Mouse (Mus musculus) gastrocnemius, adult 18-20 months (tissue): ENCODE data around the gene Apol9b. TPM values are rescaled to one million over a fixed set of nuclear protein-coding genes. Genes with fewer than 3 reads are reported as not detected.

Source experiments
- DNase-seq: peaks from one replicate; pipeline ENCODE4 v3.0.0; 2021; ENCODE audit warnings: low spot score
- total RNA-seq, 2 experiments: library from RNA; stranded (reverse); gene quantifications; 2 replicates each; pipeline ENCODE4 v1.2.3; 2021

Gene Apol9b
- total RNA-seq, 2 experiments from 2014 or later: not detected

DNA sequence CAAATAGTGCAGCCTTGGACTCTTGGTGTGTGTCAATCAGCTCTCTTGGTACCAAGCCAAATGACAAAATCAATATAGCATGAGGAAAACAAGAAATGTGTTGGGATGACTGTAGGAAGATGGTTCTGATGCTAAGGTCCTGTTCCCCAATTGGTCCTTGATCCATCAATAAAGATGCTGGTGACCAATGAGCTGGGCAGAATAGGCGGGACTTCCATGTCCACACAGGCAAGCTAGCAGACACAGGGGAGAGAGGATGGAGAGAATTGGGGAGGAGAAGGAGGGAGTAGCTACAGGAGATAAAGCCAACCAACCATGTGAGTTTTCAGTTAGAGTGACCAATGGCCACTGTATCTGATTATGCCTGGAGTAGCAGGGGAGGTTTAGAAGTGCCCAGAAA lies 17.5 kb downstream of the Apol9b start:
- no peak for DNase-seq

DNA sequence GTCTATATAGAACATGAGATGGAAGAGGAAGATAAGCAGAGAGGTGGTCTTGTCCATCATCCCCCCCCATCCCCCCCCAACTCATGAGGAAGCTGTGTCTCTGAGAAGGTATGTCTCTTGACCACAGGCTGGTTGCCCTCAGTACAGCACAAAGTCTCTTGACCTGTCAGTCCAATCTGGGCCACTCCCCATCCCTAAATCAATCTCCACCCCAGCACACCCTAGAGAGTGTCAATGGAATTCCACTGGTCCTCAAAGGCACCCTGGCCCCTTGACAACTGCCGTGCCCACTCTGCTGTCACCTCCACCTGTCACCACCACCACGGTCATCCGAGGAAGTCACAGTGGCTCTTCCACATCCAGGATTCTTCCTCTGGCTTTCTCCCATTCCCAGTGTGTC lies 19.6 kb downstream of the Apol9b start:
- DNase-seq: no peak

DNA sequence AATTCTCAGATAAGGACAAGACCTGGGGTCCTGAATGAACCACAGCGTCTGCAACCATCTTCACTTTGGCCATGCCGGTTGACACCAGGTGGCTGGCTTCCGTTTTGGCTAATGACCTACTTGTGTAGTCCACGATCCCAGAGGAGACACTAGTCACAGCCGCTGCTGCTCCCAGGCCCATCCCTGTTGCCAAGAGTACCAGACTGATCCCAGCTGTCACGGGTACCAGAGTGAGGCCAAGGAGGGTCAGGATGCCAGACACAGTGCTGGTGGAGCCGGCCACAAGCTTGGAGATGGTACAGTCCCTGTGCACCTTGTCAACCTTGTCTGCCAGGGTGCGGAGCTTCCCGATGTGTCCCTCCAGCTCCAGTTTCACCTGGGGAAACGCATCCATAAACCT lies 20.9 kb downstream of the Apol9b start:
- no peak for DNase-seq

DNA sequence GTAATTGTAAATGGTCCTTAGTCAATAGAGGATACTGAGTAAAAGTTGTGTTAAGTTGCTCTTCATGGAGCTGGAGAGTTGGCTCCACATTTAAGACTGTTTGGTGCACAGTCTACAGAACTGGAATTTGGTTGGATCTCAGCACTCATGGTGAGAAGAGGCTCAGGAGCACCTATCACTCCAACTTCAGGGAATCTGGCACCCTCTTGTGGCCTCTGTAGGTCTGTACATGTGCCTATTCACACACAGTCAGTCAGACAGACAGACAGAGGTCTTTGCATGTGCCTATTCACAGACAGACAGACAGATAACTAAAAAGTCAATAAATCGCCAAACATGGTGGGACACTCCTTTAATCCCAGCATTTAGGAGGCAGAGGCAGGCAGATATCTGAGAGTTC lies 21.6 kb downstream of the Apol9b start:
- DNase-seq: peak; percentile 30

DNA sequence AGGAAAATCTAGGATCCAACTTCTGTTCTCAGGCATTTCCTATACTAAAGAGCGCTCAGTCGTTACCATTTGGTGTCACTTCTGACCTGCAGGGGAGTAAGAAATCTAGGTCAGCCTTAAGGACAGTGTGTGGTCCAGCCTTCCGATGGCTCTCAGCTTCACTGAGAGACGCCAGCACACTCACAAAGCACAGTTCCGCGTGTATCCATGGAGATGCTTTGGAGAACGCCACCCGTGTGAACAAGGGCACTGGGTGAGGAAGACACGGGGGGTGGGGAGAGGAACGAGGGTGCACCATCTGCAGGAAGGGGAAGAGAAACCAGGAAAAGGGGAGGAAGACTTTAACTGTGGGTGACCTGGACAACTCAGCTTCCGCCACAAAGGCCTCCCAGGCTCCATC lies 23.6 kb downstream of the Apol9b start:
- DNase-seq: no peak

DNA sequence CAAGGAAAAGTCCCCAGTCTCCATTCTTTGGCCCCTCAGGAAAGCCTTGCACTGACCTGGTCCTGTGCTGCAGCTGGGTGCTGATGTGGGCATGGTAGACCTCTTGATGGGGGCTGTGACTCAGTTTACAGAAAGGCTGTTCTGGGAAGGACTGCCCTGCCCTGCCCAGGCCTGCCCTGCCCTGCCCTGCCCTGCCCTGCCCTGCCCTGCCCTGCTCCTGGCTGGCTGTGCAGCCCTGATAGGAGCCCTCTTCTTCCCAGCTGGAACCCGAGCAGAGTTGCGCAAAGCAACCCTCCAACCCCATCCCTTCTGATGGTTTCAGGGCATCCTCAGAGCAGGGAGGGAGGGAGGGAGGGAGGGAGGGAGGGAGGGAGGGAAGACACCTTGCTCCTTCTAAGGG lies 26.3 kb downstream of the Apol9b start:
- DNase-seq: no peak

DNA sequence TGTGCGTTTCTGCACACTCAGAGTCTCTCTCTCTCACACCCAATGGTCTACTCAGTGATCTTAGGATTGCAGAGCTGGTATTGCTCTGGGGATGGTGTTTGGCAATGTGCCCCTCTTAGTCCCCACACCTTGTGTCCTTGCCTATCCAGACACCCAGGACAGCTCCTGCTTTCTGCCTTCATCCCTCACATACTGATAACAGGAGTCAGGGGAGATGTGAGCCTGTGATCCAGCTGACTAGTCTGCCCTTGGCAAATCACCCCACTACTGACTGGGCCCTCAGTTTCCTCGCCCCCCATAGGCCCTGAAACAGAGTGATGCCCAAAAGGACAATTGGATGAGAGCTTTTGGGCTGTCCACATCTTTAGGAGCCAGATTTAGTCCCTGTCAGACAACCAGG lies 27.2 kb downstream of the Apol9b start:
- no peak for DNase-seq

DNA sequence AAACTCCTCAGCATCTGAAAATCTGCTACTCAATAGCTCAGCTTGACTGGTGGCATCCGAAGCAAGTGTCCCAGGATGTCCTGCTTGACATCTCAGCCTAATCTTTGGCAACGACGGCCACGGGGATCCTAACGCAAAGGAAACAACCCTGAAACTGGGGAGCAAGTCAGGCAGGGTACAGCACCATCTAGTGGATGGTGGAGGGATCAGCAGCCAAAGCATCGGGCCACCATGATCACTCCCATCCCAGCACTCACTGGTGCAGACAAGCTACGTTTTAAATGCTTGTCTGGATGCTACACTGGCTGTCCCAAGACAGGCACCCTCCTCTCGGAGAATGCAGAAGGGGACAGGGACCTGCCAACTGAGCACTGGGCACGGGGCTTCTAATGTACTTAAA lies 28.0 kb downstream of the Apol9b start, which contains the start of gene Apol8:
TSS of gene Apol8 (minus strand) at position 156 of the 400 bp plus-strand sequence.
- peak; percentile 47 for DNase-seq

DNA sequence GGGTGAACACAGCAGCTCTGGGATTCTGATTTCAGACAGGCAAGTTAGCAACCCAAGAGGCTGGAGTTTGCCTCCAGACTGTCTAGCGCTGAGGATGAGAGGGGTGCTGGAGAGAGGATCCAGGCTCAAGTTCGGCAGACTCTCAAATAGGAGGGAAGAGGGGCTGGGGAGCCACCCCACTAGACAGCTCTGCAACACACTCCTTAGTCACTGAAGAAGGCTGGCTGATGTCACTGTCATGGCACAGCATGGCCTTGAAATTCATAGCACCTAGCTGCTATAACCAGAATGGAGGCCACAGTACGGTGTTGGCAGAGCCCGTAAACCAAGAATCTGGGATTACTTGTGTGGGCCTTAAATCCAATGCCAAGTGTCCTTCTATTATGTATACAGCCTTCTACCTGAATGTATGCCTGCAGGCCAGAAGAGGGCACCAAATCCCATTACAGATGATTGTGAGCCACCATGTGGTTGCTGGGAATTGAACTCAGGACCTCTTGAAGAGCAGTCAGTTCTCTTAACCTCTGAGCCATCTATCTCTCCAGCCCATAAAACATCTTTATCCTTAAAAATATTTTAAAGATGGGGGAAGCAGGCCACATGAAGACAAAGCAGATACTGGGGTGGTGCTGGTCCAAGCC lies 28.9 kb downstream of the Apol9b start:
- DNase-seq: no peak

DNA sequence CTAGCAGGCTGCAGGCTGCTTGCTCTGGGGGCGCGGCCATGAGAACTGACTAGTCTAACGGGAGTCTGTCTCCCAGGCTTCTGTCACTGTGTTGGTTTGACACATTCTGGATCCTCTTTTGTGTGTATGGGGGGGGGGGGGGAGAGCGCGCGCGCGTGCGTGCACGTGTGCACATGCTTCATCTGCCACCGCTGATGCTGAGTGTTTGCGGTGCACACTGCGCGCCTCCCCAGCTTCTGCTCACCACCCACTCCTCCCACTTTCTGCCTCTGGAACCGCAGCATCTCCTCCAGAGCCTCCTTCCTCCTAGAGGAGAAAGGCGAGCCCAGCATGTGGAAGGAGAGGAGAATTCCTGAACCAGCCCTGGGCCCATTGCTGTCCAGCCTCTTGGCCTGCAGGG lies 31.2 kb downstream of the Apol9b start:
- DNase-seq: no peak

DNA sequence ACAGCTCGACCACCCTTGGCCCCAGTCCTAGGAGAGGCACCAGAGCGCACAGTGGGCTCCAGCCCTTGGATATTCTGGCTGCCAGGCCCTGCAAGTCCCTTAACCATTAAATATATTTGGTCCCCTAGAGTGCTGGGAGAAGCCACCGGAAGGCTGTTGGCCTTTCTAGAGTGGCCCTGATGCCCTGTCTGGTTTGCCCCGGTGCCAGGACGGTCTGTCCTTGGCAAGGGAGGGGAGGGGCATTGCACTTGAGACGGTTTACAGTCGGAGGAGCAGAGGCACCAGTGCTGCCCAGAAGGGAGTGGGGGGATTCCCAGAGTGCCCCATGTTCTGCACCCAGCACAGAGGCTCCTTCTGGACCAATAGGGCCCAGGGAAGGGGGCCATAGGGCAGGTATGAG lies 32.2 kb downstream of the Apol9b start:
- DNase-seq: no peak

DNA sequence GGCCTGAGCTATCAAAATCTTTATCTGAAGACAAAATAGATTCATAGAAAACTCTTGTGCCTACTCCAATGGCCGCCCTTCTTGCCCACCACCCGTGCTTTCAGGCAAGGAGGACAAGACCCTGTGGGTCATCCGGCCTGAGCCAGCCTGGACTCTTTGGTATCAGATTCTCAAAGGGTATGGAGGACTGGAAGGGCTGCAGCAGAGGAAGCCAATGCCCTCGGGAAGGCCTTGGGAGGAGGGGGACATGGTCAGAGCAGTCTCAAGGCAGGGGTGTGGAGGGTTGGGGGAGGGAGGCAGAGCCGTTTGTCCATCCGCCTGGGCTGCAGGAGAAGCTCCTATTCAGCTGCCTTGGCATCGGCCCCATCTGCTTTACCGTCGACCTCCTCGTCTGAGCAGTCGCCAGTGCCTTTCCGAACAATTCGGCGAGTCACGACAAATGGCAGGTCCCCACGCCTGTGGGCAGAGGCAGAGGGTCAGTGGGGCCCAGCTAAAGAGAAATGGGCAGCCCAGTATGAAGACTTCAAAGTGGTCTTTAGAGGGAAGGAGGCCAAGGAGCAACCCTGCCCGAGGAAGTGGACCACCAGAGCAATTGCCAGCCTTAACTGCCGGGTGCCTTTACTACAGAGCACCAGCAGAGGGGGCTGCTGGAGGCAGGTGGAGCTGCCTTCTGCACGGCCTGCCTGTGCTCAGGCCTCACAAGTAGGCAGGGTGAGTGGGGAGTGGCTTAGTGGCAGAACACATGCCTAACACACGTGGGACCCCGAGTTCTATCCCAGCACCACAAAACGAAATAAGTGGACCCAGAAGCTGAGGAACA lies 32.9 kb downstream of the Apol9b start:
- DNase-seq: peak; percentile 32

DNA sequence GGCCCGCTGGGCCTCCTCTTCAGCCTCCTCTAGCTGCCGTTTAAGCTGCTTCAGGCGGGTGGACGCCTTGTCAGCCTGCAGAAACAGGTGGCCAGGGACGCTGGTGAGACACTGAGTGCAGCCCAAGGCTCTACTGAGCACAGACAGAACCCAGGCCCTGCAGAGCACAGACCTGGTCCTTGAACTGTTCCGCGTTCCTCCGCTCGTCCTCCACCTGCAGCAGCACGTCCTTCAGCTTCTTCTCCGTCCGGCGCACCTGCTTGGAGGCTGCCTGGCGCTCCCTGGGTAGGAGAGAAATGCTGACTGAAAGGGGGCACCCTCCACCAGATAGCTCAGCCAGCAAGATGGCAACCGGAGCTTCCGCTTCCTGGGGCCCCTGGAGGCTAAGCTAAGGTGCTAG lies 34.2 kb downstream of the Apol9b start:
- DNase-seq: no peak

DNA sequence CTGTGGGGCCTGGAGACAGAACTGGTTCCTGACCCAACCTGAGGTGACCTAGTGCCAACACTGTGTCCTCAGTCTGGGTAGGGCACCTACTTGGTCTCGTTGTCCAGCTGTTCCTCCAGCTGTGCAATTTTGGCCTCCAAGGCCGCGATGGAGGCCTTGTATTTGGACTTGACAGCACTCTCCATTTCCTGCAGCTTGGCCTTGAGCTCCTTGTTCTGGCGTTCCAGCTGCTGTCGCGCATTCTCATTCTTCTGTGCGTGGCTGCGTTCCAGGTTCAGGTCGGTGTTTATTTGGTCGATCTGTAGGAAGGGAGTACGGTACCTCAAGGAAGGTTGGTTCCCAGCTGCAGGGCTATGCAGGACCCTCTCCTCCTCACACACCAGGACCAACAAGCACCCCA lies 34.9 kb downstream of the Apol9b start:
- no peak for DNase-seq

DNA sequence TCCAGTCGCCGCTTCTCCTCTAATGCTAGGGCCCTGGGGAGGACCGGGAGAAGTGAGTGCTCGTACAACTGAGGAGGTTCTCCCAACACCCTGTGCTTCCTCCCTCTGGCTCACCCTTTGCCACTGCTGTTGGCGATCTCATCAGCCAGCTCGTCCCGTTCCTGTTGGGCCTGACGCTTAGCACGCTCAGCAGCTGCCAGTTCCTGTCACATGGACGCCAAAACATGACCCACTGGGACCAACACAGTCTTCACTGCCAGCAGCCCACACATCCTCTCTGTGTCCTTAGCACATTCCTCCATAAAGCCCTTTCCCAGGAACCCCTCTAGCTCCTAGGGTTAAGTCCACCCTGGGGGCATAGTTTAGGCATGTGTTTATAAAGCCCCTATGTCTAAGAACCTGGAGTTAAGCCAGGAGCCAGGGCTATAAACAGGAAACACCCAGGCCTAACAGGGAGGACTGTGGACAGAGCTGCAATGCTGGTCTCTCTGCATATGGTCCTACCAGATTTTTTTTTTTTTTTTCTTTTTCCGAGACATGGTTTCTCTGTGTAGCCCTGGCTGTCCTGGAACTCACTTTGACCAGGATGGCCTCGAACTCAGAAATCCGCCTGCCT lies 35.7 kb downstream of the Apol9b start:
- peak; percentile 84 for DNase-seq

DNA sequence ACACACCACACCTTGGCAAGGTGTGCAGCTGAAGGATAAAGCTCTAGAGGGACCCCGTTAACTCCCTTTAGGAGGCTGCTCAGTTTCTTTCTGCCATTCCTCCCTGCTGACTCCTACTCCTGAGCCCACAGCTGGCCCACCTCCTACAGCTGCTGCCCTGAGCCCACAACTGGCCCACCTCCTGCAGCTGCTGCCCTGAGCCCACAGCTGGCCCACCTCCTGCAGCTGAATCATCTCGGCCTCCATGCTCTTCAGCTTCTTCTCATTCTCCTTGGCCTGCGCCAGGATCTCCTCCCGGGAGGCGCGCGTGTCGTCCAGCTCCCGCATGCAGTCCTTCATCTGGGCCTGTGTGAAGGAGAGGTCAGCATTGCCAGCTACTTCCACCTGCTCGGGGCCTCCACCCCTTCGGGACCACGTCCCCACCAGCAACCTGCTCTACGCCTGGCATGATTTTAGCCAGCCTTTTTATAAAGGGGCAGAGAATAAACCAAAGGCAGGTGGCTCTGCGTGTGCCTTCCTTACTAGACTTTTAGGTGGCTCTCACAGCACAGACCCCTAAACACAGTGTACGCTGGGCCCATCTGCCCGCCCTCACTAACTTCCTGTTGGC lies 36.8 kb downstream of the Apol9b start:
- no peak for DNase-seq

DNA sequence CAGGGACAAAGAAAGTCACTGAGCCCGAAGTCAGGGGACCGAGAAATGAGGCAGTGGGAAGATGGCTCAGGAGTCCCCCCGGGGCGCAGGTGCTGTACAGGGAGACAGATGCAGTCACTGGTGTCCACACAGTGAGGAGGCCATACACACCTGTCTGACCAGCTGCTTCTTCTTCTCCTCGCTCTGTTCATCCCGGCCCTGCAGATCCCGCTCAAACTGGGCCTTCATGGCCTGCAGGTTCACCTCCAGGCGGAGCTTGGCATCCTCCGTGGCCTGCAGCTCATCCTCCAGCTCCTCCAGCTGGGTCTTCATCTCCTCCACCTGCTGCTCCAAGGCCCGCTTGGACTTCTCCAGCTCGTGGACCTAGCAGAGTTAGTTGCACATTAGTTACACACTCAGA lies 38.1 kb downstream of the Apol9b start:
- no peak for DNase-seq

DNA sequence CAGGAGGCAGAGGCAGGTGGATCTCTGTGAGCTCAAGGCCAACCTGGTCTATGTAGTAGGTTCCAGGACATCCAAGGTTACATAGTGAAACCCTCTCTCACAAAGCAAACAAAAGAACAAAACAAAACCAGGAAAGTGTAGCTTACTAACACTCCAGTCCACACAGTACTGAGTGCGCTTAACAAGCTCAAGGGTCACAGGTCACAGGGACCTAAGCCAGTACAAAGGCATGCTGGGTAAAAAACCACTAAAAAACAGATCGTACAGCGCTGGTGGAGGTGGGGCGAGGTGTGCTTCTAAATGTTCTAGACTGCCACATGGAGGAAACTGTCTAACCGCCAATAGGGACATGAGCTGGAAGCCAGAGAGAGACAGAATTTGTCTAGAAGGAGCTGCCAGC lies 41.5 kb downstream of the Apol9b start:
- no peak for DNase-seq

DNA sequence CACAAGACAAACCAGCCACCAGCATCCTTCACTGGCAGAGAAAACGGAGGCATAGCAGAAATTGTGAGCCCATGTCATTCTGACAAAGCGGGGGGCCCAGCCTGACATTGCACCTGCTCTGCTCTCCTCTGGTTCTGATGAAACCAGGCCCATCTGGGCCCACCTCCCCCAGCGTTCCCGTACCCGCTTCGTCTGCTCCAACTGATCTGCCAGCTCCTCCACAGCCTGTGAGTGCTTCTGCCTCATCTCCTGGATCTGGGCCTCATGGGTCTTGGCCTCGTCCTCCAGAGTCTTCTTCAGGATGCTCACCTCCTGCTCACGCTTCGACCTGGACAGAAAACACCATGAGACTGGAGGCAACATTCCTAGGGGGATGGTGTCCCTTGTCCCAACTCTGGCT lies 42.1 kb downstream of the Apol9b start:
- no peak for DNase-seq

DNA sequence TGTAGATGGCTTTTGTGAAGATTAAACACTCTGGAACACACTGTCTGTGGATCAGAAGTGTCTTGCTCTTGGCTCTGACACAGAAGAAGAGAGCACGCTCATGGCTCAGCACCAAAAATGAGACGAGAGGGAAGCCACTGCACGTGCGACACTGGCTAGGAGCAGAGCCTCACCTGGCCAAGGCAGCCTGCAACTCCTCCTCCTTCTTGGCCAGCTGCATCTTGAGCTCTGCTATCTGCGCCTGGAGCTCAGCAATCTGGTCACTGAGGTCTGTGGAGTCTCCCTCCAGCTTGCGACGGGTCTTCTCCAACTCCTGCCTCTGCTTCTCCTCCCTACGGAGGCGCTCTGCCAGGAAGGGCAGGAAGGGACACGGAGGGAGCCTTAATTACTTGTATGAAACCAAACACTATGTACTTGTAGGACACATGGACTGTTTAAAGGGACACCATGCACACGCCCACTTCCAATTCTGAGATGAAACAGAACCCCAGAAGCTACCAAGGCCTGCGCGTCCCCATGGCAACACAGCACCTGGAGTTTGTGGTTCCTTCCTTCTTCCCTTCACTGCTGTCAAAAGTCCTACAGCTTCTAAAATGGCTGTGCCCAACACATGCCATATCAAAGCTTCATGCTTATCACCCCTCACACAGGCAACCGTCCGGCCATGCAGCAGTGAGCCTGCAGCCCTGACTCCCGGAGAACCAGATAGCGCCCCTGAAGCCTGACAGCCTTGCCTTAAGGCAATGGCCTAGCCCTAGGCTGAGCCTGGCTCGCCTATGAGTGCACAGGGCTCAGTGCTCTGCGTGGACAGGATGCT lies 44.5 kb downstream of the Apol9b start:
- DNase-seq: no peak

DNA sequence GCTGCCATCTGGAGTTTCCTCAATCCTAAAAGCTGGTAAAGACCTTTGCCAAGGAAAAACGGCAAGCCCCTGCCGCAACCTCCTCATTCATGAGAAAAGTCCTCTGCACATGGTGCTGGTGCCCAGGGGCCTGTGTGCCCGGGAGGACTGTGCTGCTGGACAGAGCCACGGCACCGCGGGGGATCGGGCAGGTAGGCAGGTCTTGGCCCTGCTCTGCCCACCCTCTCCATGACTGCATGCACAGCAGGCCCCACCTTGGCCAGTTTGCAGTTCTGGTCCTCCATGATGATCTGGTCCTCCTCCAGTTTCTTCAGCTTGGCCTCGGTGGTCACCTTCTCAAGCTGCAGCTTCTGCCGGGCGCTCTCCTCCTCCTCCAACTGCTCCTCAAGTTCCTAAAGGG lies 45.5 kb downstream of the Apol9b start:
- DNase-seq: no peak
